Mouse (Mus musculus): ENCODE measurements at regions not wholly inside any gene's neighbourhood (a gene's known extent, or its start where the extent isn't known, plus 50 kb on each side); places are given as distances from the start of the nearest gene placed in this dataset.

- no peaks in the 10 kb centered on the region for H3K36me3 ChIP-seq
- no peak for DNase-seq (ENCODE audit: low spot score)
- no peaks in the 10 kb centered on the region for H3K27me3 ChIP-seq (ENCODE audit: insufficient read depth, poor library complexity, severe bottlenecking)
- no peaks in the 10 kb centered on the region; the same call in 1 of the 2 replicates for H3K4me1 ChIP-seq (replicated peaks)
- no peak overlapping the region for H3K4me3 ChIP-seq
- 82% methylated on average over 1 of the region's 1 CpGs for WGBS
- H3K27ac ChIP-seq, result no peak overlapping the region
- 0 out of 2 replicates have a peak, but pooled peaks cover 6% of the 10 kb centered on the region for H3K9me3 ChIP-seq
These were observed 56.8 kb downstream of the Odc1 start for GRCm38 (mm10) chr12:17601245-17602023.

GRCm38 (mm10) chr12:17603576-17603975 is 59.0 kb downstream of the Odc1 start:
- WGBS, result 88% methylated on average over 2 of the region's 2 CpGs
- no peaks in the 10 kb centered on the region; the same call in 1 of the 2 replicates for H3K4me1 ChIP-seq (replicated peaks)
- 0 out of 2 replicates have a peak, but pooled peaks cover 8% of the 10 kb centered on the region for H3K9me3 ChIP-seq
- H3K27ac ChIP-seq, result no peak overlapping the region
- no peaks in the 10 kb centered on the region for H3K36me3 ChIP-seq
- no peak overlapping the region for H3K4me3 ChIP-seq
- DNase-seq (ENCODE audit: low spot score), result no peak
- no peaks in the 10 kb centered on the region for H3K27me3 ChIP-seq (ENCODE audit: insufficient read depth, poor library complexity, severe bottlenecking)

- no peak overlapping the region for H3K4me3 ChIP-seq
- H3K27me3 ChIP-seq (ENCODE audit: insufficient read depth, poor library complexity, severe bottlenecking), result no peaks in the 10 kb centered on the region
- DNase-seq (ENCODE audit: low spot score), result no peak
- no peak overlapping the region for H3K27ac ChIP-seq
- H3K9me3 ChIP-seq, result 0 out of 2 replicates have a peak, but pooled peaks cover 8% of the 10 kb centered on the region
- no peaks in the 10 kb centered on the region for H3K36me3 ChIP-seq
- no peaks in the 10 kb centered on the region for H3K4me1 ChIP-seq (replicated peaks)
- WGBS, result 76% methylated on average over 1 of the region's 1 CpGs
These were observed 65.8 kb downstream of the Odc1 start for GRCm38 (mm10) chr12:17610384-17610783.

GRCm38 (mm10) chr12:17611988-17612387 is 67.4 kb downstream of the Odc1 start:
- 86% methylated on average over 3 of the region's 3 CpGs for WGBS
- Histone ChIP-seq H3K27me3 (ENCODE audit: insufficient read depth, poor library complexity, severe bottlenecking) (no peaks in the 10 kb centered on the region), H3K27ac (no peak overlapping the region), H3K4me1 (replicated peaks) (no peaks in the 10 kb centered on the region), H3K9me3 (no peaks in the 10 kb centered on the region), H3K4me3 (no peak overlapping the region), H3K36me3 (no peaks in the 10 kb centered on the region)
- DNase-seq (ENCODE audit: low spot score), result no peak

GRCm38 (mm10) chr12:17618300-17618699 is 72.4 kb upstream of the Hpcal1 start:
- Histone ChIP-seq H3K27ac (no peak overlapping the region), H3K4me1 (replicated peaks) (peaks cover 16% of the 10 kb centered on the region), H3K27me3 (ENCODE audit: insufficient read depth, poor library complexity, severe bottlenecking) (no peaks in the 10 kb centered on the region), H3K36me3 (no peaks in the 10 kb centered on the region), H3K4me3 (no peak overlapping the region), H3K9me3 (no peaks in the 10 kb centered on the region)
- DNase-seq (ENCODE audit: low spot score), result no peak
- 21% methylated on average over 2 of the region's 2 CpGs for WGBS

GRCm38 (mm10) chr12:17620226-17620625 is 70.4 kb upstream of the Hpcal1 start:
- Histone ChIP-seq H3K36me3 (no peaks in the 10 kb centered on the region), H3K4me3 (no peak overlapping the region), H3K27me3 (ENCODE audit: insufficient read depth, poor library complexity, severe bottlenecking) (no peaks in the 10 kb centered on the region), H3K4me1 (replicated peaks) (peaks cover 33% of the 10 kb centered on the region), H3K9me3 (no peaks in the 10 kb centered on the region), H3K27ac (no peak overlapping the region)
- DNase-seq (ENCODE audit: low spot score), result no peak
- WGBS, result 55% methylated on average over 6 of the region's 6 CpGs

- Histone ChIP-seq H3K27ac (no peak overlapping the region), H3K9me3 (no peaks in the 10 kb centered on the region), H3K4me1 (replicated peaks) (peaks cover 46% of the 10 kb centered on the region), H3K4me3 (no peak overlapping the region), H3K36me3 (no peaks in the 10 kb centered on the region), H3K27me3 (ENCODE audit: insufficient read depth, poor library complexity, severe bottlenecking) (no peaks in the 10 kb centered on the region)
- no peak for DNase-seq (ENCODE audit: low spot score)
- WGBS, result 40% methylated on average over 6 of the region's 6 CpGs
These were observed 69.2 kb upstream of the Hpcal1 start for GRCm38 (mm10) chr12:17621487-17621888.

GRCm38 (mm10) chr12:17622509-17623005 is 68.1 kb upstream of the Hpcal1 start:
- H3K27me3 ChIP-seq (ENCODE audit: insufficient read depth, poor library complexity, severe bottlenecking), result peaks cover 3% of the 10 kb centered on the region; the same call in 1 of the 2 replicates
- WGBS, result 39% methylated on average over 8 of the region's 8 CpGs
- H3K9me3 ChIP-seq, result no peaks in the 10 kb centered on the region
- no peak for DNase-seq (ENCODE audit: low spot score)
- no peaks in the 10 kb centered on the region for H3K36me3 ChIP-seq
- H3K27ac ChIP-seq, result 0 out of 2 replicates have a peak overlapping the region, but pooled peaks have one; percentile 16
- H3K4me1 ChIP-seq (replicated peaks), result peaks cover 50% of the 10 kb centered on the region
- H3K4me3 ChIP-seq, result no peak overlapping the region

- DNase-seq (ENCODE audit: low spot score), result peak; percentile 71
- Histone ChIP-seq H3K27ac (peak overlapping the region; percentile 75), H3K36me3 (no peaks in the 10 kb centered on the region), H3K4me1 (replicated peaks) (peaks cover 53% of the 10 kb centered on the region), H3K4me3 (no peak overlapping the region), H3K27me3 (ENCODE audit: insufficient read depth, poor library complexity, severe bottlenecking) (peaks cover 5% of the 10 kb centered on the region; the same call in 1 of the 2 replicates), H3K9me3 (no peaks in the 10 kb centered on the region)
- WGBS, result 13% methylated on average over 3 of the region's 3 CpGs
These were observed 64.6 kb upstream of the Hpcal1 start for GRCm38 (mm10) chr12:17626043-17626442.

- no peak overlapping the region for H3K27ac ChIP-seq
- WGBS, result 89% methylated on average over 2 of the region's 2 CpGs
- H3K27me3 ChIP-seq (ENCODE audit: insufficient read depth, poor library complexity, severe bottlenecking), result peaks cover 5% of the 10 kb centered on the region; the same call in 1 of the 2 replicates
- H3K4me3 ChIP-seq, result no peak overlapping the region
- 0 out of 2 replicates have a peak, but pooled peaks cover 8% of the 10 kb centered on the region for H3K9me3 ChIP-seq
- H3K36me3 ChIP-seq, result no peaks in the 10 kb centered on the region
- H3K4me1 ChIP-seq (replicated peaks), result peaks cover 16% of the 10 kb centered on the region
- no peak for DNase-seq (ENCODE audit: low spot score)
These were observed 59.5 kb upstream of the Hpcal1 start for GRCm38 (mm10) chr12:17631161-17631560.

GRCm38 (mm10) chr12:17636146-17636545 is 54.5 kb upstream of the Hpcal1 start:
- Histone ChIP-seq H3K36me3 (no peaks in the 10 kb centered on the region), H3K4me1 (replicated peaks) (peaks cover 5% of the 10 kb centered on the region), H3K4me3 (no peak overlapping the region), H3K9me3 (0 out of 2 replicates have a peak, but pooled peaks cover 8% of the 10 kb centered on the region), H3K27me3 (ENCODE audit: insufficient read depth, poor library complexity, severe bottlenecking) (no peaks in the 10 kb centered on the region), H3K27ac (no peak overlapping the region)
- no peak for DNase-seq (ENCODE audit: low spot score)
- 80% methylated on average over 8 of the region's 8 CpGs for WGBS

GRCm38 (mm10) chr12:17636590-17636989 is 54.1 kb upstream of the Hpcal1 start:
- Histone ChIP-seq H3K27me3 (ENCODE audit: insufficient read depth, poor library complexity, severe bottlenecking) (no peaks in the 10 kb centered on the region), H3K4me1 (replicated peaks) (peaks cover 5% of the 10 kb centered on the region), H3K4me3 (no peak overlapping the region), H3K9me3 (0 out of 2 replicates have a peak, but pooled peaks cover 8% of the 10 kb centered on the region), H3K36me3 (no peaks in the 10 kb centered on the region), H3K27ac (no peak overlapping the region)
- no peak for DNase-seq (ENCODE audit: low spot score)
- 91% methylated on average over 6 of the region's 6 CpGs for WGBS

Measured in hindbrain, embryonic 10.5 days (tissue).